Mouse (Mus musculus): ENCODE results near the gene Prkar1b. TPM values are rescaled to one million over a fixed set of nuclear protein-coding genes. Genes with fewer than 3 reads are reported as not detected.

Prkar1b gene
- polyA plus RNA-seq, 1 experiment from 2014 or later = 207 TPM

DNA sequence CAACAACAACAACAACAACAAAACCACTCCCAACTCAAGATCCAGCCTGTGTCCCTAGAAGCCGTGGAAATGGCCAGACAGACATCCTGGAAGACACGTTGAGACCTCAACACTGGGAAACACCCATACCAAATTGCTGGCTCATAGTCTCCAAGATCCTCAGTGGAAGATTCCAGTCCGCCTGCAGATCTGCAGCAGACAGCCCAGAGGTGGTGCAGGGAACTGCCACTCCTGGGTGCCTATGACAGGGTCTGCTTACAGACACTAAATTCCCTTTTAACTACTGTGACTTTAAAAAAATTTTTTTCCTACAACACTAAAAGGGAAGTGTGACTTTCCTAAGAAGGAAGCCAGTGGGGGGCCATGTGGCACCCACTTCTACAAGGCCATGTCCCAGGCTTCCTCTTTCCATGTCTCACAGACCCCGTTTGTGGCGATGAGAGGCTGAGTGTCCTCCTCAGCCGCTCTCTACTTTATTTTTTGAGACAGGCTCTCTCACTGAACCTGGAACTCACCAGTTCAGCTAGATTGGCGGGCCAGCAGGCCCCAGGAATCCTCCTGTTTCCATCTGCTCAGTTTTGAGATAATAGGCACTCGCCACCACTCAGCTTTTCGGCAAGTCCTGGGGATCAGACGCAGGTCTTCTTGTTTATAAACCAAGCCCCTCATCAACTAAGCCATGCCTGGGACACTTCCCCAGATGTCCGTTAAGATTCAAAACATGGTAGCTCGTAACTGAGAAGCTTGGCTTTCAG is 125.3 kb downstream of the Prkar1b start:
- WGBS = 79% methylated on average over 12 of the region's 12 CpGs

DNA sequence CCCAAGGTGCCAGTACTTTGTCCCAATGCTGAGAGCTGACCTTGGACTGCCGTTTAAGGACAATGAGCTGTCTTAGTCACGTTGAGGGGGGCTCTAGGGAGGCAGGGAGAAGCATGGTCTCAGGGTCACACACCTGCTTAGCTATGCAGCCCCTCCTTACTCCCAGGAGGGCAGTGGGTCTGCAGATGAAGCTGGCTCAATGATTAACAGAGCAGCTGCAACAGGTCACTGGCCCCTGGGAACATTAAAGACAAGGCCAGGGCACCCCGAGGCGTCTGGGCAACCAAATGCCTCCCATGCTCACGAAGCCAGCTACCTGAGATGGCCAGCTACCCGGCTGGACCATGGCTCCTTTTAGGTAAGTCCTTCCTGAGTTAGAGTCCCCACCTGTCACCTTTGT is 129.2 kb downstream of the Prkar1b start:
- no peaks in the 10 kb centered on the region for H3K4me1 ChIP-seq (ENCODE audit: control insufficient read depth, insufficient read depth, low read length)
- H3K27me3 ChIP-seq (ENCODE audit: control insufficient read depth, insufficient read depth, low read length) = no peaks in the 10 kb centered on the region
- 68% methylated on average over 6 of the region's 6 CpGs for WGBS
- H3K9me3 ChIP-seq (ENCODE audit: control insufficient read depth, low read length) = no peaks in the 10 kb centered on the region
- 0 out of 2 replicates have a peak, but pooled peaks cover 9% of the 10 kb centered on the region for H3K36me3 ChIP-seq (ENCODE audit: control insufficient read depth, insufficient read depth, low read length)
- no peak for ATAC-seq (ENCODE audit: low read depth)
- no peak overlapping the region for H3K9ac ChIP-seq (replicated peaks; ENCODE audit: low read depth, low read length)
- H3K4me3 ChIP-seq (ENCODE audit: low read depth, low read length) = no peak overlapping the region
- H3K27ac ChIP-seq (ENCODE audit: low read depth, low read length) = no peak overlapping the region
- no peak overlapping the region for H3K4me2 ChIP-seq (ENCODE audit: low read depth, low read length)

More for the DNA sequence above, 125.3 kb downstream of the Prkar1b start:
- Histone ChIP-seq H3K27ac (ENCODE audit: low read depth, low read length) (no peak overlapping the region), H3K4me3 (ENCODE audit: low read depth, low read length) (no peak overlapping the region), H3K9ac (replicated peaks; ENCODE audit: low read depth, low read length) (no peak overlapping the region), H3K4me1 (ENCODE audit: control insufficient read depth, insufficient read depth, low read length) (peaks cover 4% of the 10 kb centered on the region; the same call in 1 of the 2 replicates), H3K9me3 (ENCODE audit: control insufficient read depth, low read length) (no peaks in the 10 kb centered on the region), H3K27me3 (ENCODE audit: control insufficient read depth, insufficient read depth, low read length) (no peaks in the 10 kb centered on the region), H3K4me2 (ENCODE audit: low read depth, low read length) (no peak overlapping the region), H3K36me3 (ENCODE audit: control insufficient read depth, insufficient read depth, low read length) (0 out of 2 replicates have a peak, but pooled peaks cover 3% of the 10 kb centered on the region)
- no peak for ATAC-seq (ENCODE audit: low read depth)

DNA sequence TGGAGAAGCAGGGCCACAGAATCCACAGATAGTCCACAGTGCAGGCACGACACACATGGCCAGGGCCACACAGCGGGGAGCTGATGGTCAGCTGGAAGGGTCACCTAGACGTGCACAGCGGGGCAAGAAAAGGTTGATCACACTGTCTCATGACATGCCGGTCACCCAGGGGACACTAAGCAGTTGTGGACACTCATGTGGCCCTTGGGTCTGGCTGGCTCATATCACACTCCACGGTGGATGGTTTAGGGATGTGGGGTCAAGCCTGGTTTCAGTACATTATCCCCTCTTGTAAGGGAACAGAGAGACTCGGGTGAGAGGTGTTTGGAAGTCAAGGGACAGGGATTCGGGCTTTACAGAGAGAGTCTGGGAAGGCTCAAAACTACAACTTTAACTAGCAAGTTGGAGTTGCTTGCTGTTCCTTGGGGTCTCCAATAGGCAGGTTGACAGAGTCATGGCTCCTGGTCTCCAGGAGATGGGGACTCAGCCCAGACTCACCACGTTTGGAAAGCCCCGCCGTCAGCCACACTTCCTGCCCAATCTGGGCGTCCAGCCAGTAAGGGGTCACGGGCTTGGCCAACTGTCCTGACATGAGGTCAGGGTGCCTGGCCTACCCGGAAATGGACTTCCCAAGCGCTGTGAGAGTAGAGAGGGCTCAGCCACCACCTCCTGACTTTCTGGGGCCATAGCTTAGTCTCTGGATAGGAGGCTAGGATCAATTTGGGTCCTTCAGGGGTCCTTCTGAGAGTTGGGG is 132.3 kb downstream of the Prkar1b start:
- WGBS = 83% methylated on average over 15 of the region's 15 CpGs
- Histone ChIP-seq H3K9ac (replicated peaks; ENCODE audit: low read depth, low read length) (no peak overlapping the region), H3K4me1 (ENCODE audit: control insufficient read depth, insufficient read depth, low read length) (no peaks in the 10 kb centered on the region), H3K36me3 (ENCODE audit: control insufficient read depth, insufficient read depth, low read length) (0 out of 2 replicates have a peak, but pooled peaks cover 6% of the 10 kb centered on the region), H3K9me3 (ENCODE audit: control insufficient read depth, low read length) (no peaks in the 10 kb centered on the region), H3K27ac (ENCODE audit: low read depth, low read length) (no peak overlapping the region), H3K4me2 (ENCODE audit: low read depth, low read length) (no peak overlapping the region), H3K27me3 (ENCODE audit: control insufficient read depth, insufficient read depth, low read length) (no peaks in the 10 kb centered on the region), H3K4me3 (ENCODE audit: low read depth, low read length) (no peak overlapping the region)
- no peak for ATAC-seq (ENCODE audit: low read depth)

DNA sequence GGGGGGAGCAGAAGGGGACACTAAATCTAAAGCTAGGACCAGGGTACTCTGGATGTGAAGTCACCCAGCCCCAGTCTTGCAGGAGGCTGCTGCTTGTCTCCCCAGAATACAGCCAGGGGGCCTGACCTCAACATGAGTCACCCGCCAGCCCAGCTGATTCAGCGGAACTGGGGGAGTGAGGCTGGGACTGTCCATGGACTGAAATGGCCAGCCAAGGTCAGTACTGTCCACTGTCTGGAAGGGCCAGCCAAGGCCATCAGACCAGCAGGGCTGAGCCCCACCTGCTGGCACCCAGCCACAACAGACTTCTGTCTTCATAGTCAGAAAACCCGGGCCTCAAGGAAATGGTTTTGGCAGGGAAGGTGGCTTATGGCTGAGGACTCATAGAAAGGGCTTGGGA is 134.7 kb downstream of the Prkar1b start:
- Histone ChIP-seq H3K36me3 (ENCODE audit: control insufficient read depth, insufficient read depth, low read length) (0 out of 2 replicates have a peak, but pooled peaks cover 6% of the 10 kb centered on the region), H3K9ac (replicated peaks; ENCODE audit: low read depth, low read length) (no peak overlapping the region), H3K9me3 (ENCODE audit: control insufficient read depth, low read length) (no peaks in the 10 kb centered on the region), H3K27ac (ENCODE audit: low read depth, low read length) (no peak overlapping the region), H3K4me2 (ENCODE audit: low read depth, low read length) (no peak overlapping the region), H3K4me1 (ENCODE audit: control insufficient read depth, insufficient read depth, low read length) (no peaks in the 10 kb centered on the region), H3K4me3 (ENCODE audit: low read depth, low read length) (no peak overlapping the region), H3K27me3 (ENCODE audit: control insufficient read depth, insufficient read depth, low read length) (no peaks in the 10 kb centered on the region)
- ATAC-seq (ENCODE audit: low read depth) = no peak
- WGBS = 80% methylated on average over 3 of the region's 3 CpGs

DNA sequence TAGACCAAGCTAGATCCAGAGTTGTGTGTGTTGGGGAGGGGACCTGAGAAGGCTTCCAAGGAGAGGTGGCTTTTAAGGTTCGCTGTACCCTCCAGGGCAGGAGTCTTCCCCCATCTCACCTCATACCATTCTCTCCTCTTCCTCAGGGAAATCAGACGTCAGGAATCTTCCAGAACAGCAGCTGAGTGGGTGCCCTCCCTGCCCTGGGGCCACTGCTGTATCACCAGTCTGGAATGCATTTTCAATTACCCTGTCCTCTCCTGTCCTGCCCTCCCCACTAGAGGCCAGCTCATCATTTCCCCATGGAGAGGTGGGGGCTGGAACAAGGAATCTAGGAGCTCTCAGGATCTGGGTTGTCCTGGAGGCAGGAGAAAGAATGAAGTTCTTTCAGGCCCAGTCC is 139.2 kb downstream of the Prkar1b start:
- 82% methylated on average over 2 of the region's 2 CpGs for WGBS
- no peak overlapping the region for H3K4me3 ChIP-seq (ENCODE audit: low read depth, low read length)
- no peaks in the 10 kb centered on the region for H3K9me3 ChIP-seq (ENCODE audit: control insufficient read depth, low read length)
- H3K9ac ChIP-seq (replicated peaks; ENCODE audit: low read depth, low read length) = no peak overlapping the region
- no peaks in the 10 kb centered on the region for H3K36me3 ChIP-seq (ENCODE audit: control insufficient read depth, insufficient read depth, low read length)
- no peak overlapping the region for H3K4me2 ChIP-seq (ENCODE audit: low read depth, low read length)
- no peaks in the 10 kb centered on the region for H3K27me3 ChIP-seq (ENCODE audit: control insufficient read depth, insufficient read depth, low read length)
- no peaks in the 10 kb centered on the region for H3K4me1 ChIP-seq (ENCODE audit: control insufficient read depth, insufficient read depth, low read length)
- ATAC-seq (ENCODE audit: low read depth) = no peak
- H3K27ac ChIP-seq (ENCODE audit: low read depth, low read length) = no peak overlapping the region

DNA sequence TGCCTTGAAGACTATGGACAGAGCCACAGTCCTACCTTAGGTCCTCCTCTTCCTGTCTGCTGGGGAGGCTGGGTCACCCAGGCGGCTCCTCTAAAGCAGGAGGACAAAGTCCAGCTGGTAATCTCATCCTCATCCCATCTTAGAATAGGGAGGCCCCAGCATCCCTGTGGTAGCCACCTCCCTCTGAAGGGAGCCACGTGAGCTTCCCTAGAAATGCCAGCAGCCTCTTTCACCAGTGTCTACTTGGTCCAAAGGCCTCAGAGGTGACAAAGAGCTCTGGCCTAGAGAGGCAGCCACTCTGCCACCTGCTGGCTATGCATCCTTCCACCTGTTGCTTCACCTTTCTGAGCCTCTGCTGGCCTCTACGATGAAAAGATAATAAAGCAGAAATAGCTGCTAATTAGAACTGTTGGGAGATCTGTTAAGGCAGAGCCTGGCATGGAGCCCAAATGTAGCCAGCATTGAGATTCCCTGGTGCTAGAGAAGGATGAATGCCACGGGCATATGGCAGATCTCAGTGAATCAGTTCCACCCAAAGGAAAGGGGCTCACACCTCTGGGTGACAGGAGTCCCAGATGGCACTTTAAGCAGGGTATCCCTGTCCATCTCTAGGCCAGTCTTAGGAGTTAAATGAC is 142.5 kb downstream of the Prkar1b start:
- Histone ChIP-seq H3K4me3 (ENCODE audit: low read depth, low read length) (no peak overlapping the region), H3K9me3 (ENCODE audit: control insufficient read depth, low read length) (no peaks in the 10 kb centered on the region), H3K4me1 (ENCODE audit: control insufficient read depth, insufficient read depth, low read length) (no peaks in the 10 kb centered on the region), H3K4me2 (ENCODE audit: low read depth, low read length) (no peak overlapping the region), H3K9ac (replicated peaks; ENCODE audit: low read depth, low read length) (no peak overlapping the region), H3K36me3 (ENCODE audit: control insufficient read depth, insufficient read depth, low read length) (no peaks in the 10 kb centered on the region), H3K27me3 (ENCODE audit: control insufficient read depth, insufficient read depth, low read length) (no peaks in the 10 kb centered on the region), H3K27ac (ENCODE audit: low read depth, low read length) (no peak overlapping the region)
- 50% methylated on average over 4 of the region's 4 CpGs for WGBS
- no peak for ATAC-seq (ENCODE audit: low read depth)

DNA sequence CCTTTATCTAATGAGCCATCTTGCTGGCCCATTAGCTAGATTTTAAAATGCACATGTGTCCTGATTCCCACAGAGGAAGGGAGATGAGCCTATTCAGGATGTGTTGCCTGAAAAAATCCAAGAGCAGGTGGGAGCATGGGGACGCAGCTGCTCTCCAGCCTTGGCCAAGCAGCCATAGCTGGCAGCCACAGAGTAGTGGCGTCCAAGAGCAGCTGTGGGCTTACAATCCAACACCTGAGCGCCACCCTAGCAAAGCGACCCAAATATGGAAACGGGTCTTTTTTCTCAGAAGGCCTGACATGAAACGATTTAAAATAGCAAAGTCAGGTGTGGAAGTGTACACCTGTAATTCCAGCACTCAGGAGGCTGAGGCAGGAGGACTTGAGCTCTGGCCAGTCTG is 145.2 kb downstream of the Prkar1b start:
- H3K9me3 ChIP-seq (ENCODE audit: control insufficient read depth, low read length) = no peaks in the 10 kb centered on the region
- 69% methylated on average over 6 of the region's 6 CpGs for WGBS
- H3K27me3 ChIP-seq (ENCODE audit: control insufficient read depth, insufficient read depth, low read length) = peaks cover 1% of the 10 kb centered on the region; the same call in 1 of the 2 replicates
- no peaks in the 10 kb centered on the region for H3K36me3 ChIP-seq (ENCODE audit: control insufficient read depth, insufficient read depth, low read length)
- ATAC-seq (ENCODE audit: low read depth) = no peak
- H3K4me3 ChIP-seq (ENCODE audit: low read depth, low read length) = no peak overlapping the region
- no peak overlapping the region for H3K9ac ChIP-seq (replicated peaks; ENCODE audit: low read depth, low read length)
- no peak overlapping the region for H3K27ac ChIP-seq (ENCODE audit: low read depth, low read length)
- H3K4me2 ChIP-seq (ENCODE audit: low read depth, low read length) = no peak overlapping the region
- H3K4me1 ChIP-seq (ENCODE audit: control insufficient read depth, insufficient read depth, low read length) = no peaks in the 10 kb centered on the region

DNA sequence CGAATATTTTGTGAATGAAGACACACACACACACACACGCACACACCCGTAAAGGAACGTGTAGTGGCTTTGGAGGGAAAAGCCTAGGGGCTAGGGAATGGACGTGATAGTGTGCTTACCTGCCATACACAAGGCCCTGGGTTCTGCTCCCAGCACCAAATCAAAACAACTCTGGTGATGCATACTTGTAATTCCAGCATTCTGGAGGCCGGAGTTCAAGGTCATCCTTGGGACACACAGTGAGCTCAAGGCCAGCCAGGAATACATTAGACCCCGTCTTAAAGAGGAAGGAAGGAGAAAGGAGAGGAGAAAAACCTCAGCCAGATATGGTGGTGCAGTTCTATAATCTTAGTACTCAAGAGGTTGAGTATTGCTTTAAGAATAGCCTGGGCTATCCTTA is 150.1 kb downstream of the Prkar1b start:
- peaks cover 25% of the 10 kb centered on the region for H3K27me3 ChIP-seq (ENCODE audit: control insufficient read depth, insufficient read depth, low read length)
- 73% methylated on average over 7 of the region's 7 CpGs for WGBS
- ATAC-seq (ENCODE audit: low read depth) = no peak
- H3K27ac ChIP-seq (ENCODE audit: low read depth, low read length) = no peak overlapping the region
- H3K9me3 ChIP-seq (ENCODE audit: control insufficient read depth, low read length) = no peaks in the 10 kb centered on the region
- no peak overlapping the region for H3K4me2 ChIP-seq (ENCODE audit: low read depth, low read length)
- H3K36me3 ChIP-seq (ENCODE audit: control insufficient read depth, insufficient read depth, low read length) = no peaks in the 10 kb centered on the region
- no peak overlapping the region for H3K9ac ChIP-seq (replicated peaks; ENCODE audit: low read depth, low read length)
- H3K4me1 ChIP-seq (ENCODE audit: control insufficient read depth, insufficient read depth, low read length) = peaks cover 9% of the 10 kb centered on the region; the same call in 1 of the 2 replicates
- H3K4me3 ChIP-seq (ENCODE audit: low read depth, low read length) = no peak overlapping the region
